Mouse (Mus musculus) neural tube, embryonic 14.5 days (tissue): ENCODE measurements around the gene Borcs7. TPM values are rescaled to one million over a fixed set of nuclear protein-coding genes. Genes with fewer than 3 reads are reported as not detected.
"Not testable (repeated sequence)": the region's sequence is repeated elsewhere in the genome, so short reads cannot be mapped to it uniquely, and the experiment has no call there.

ENCODE experiments used
- ATAC-seq: fragments of 200-750 bp; cut with Nextera tagmentation; 2 replicates; pipeline ENCODE4 v1.8.0; 2017; ENCODE audit warnings: low read depth, mild to moderate bottlenecking, moderate TSS enrichment, moderate library complexity
- H3K27ac ChIP-seq: fragments of 300-500 bp; sonication (generic); 2 replicates; pipeline ENCODE4 v1.5.1; 2014; ENCODE audit warnings: low read depth, mild to moderate bottlenecking, control low read depth, low read length, moderate library complexity, mixed read lengths
- H3K27me3 ChIP-seq: fragments of 300-500 bp; sonication (generic); 2 replicates; pipeline ENCODE4 v1.6.1; 2014; ENCODE audit warnings: low read length; ENCODE audit not compliant: control insufficient read depth, insufficient read depth
- H3K36me3 ChIP-seq: fragments of 300-500 bp; sonication (generic); 2 replicates; pipeline ENCODE4 v1.6.1; 2014; ENCODE audit warnings: low read length, mixed read lengths; ENCODE audit not compliant: control insufficient read depth, insufficient read depth
- H3K4me1 ChIP-seq: fragments of 300-500 bp; sonication (generic); 2 replicates; pipeline ENCODE4 v1.6.1; 2014; ENCODE audit warnings: low read length; ENCODE audit not compliant: control insufficient read depth, insufficient read depth
- H3K4me2 ChIP-seq: fragments of 300-500 bp; sonication (generic); 2 replicates; pipeline ENCODE4 v1.6.1; 2014; ENCODE audit warnings: mild to moderate bottlenecking, low read depth, low read length, control low read depth
- H3K4me3 ChIP-seq: fragments of 300-500 bp; sonication (generic); 2 replicates; pipeline ENCODE4 v1.5.1; 2014; ENCODE audit warnings: low read depth, low read length, control low read depth, mixed read lengths
- H3K9ac ChIP-seq: fragments of 300-500 bp; sonication (generic); replicated peaks from 2 replicates; pipeline ENCODE4 v1.6.1; 2014; ENCODE audit warnings: low read depth, mild to moderate bottlenecking, control low read depth, low read length, mixed read lengths
- H3K9me3 ChIP-seq: fragments of 300-500 bp; sonication (generic); 2 replicates; pipeline ENCODE4 v1.6.1; 2016; ENCODE audit warnings: low read length; ENCODE audit not compliant: control insufficient read depth
- WGBS: fragments of 180-500 bp; shearing (Covaris S2); extraction: QIAGEN DNeasy Blood & Tissue Kit; methylation state at CpG from one replicate; pipeline ENCODE4 v1.1.7; 2014; 5-methylcytosine and 5-hydroxymethylcytosine counted together
- polyA plus RNA-seq: library from polyadenylated mRNA; unstranded; fragments of >200 nt; fragmentation: Nextera tagmentation; extraction: Ambion mirVana; gene quantifications from 2 replicates; pipeline ENCODE4 v1.2.1, GENCODE M21; 2014

Borcs7 gene
- polyA plus RNA-seq, 1 experiment from 2014 or later: 28.2 TPM

- ATAC-seq: no peak
- H3K4me1 ChIP-seq: no peaks in the 10 kb centered on the region
- H3K27ac ChIP-seq: no peak overlapping the region
- no peak overlapping the region for H3K4me2 ChIP-seq
- H3K9ac ChIP-seq: no peak overlapping the region
- no peak overlapping the region for H3K4me3 ChIP-seq
- H3K27me3 ChIP-seq: no peaks in the 10 kb centered on the region
- H3K36me3 ChIP-seq: no peaks in the 10 kb centered on the region
- WGBS: 92% methylated on average over 4 of the region's 4 CpGs
- no peaks in the 10 kb centered on the region for H3K9me3 ChIP-seq
Observed at GRCm38 (mm10) chr19:46718150-46718549, 28.4 kb downstream of the Borcs7 start.

- H3K4me2 ChIP-seq: no peak overlapping the region
- no peaks in the 10 kb centered on the region for H3K9me3 ChIP-seq
- H3K4me3 ChIP-seq: no peak overlapping the region
- no peak overlapping the region for H3K27ac ChIP-seq
- H3K4me1 ChIP-seq: peaks cover 3% of the 10 kb centered on the region; the same call in 1 of the 2 replicates
- no peak for ATAC-seq
- H3K36me3 ChIP-seq: no peaks in the 10 kb centered on the region; the same call in 1 of the 2 replicates
- WGBS: 68% methylated on average over 11 of the region's 11 CpGs
- H3K9ac ChIP-seq: no peak overlapping the region
- H3K27me3 ChIP-seq: no peaks in the 10 kb centered on the region
Observed at GRCm38 (mm10) chr19:46724411-46724810, 34.7 kb downstream of the Borcs7 start.

DNA sequence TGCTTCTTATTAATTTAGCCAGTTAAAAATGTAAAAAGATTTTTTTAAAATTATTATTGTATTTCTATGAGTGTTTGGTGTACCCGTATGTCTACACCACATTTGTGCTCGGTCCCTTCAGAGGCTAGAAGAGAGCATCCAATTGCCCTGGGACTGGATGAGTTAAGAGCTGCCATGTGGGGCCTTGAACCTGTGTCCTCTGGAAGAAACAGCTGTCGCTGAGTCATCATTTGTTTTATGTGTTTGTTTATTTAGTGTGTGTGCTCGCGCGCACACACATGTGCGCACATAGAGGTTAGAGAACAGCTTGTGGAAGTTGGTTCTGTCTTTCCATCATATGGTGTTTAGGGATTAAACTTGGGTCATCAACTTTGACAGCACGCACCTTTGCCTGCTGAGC is 36.4 kb downstream of the Borcs7 start:
- Histone ChIP-seq H3K4me3 (no peak overlapping the region), H3K36me3 (no peaks in the 10 kb centered on the region; the same call in 1 of the 2 replicates), H3K9me3 (no peaks in the 10 kb centered on the region), H3K4me2 (no peak overlapping the region), H3K27ac (no peak overlapping the region), H3K27me3 (no peaks in the 10 kb centered on the region), H3K4me1 (peaks cover 3% of the 10 kb centered on the region; the same call in 1 of the 2 replicates), H3K9ac (no peak overlapping the region)
- no peak for ATAC-seq
- 93% methylated on average over 8 of the region's 8 CpGs for WGBS

DNA sequence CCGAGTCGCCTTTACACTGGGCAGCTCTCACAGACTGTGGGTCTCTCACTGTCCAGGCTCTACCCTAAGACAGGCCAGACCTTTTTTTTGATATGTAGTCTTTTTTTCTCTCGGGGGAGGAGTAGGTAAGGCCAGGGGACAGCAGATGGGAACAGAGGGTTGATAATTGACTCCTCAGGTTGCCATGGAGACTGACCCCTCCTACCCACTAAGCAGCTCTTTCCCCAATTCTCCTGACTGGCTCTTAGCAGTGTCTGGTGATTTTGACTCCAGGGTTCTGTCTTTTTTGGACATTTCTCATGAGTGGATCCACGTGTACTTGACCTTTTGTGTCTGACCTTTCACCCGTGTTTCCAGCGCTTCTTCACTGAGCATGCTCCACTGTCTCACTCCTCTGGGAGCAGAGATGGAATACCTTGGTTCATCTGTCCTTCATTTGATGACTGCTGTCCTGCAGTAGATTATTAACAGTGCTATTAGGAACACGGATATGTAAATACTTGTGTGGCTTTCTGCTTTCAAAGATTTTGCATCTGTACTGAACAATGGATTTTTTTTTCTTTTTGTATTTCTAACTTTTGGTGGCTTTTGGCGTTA is 37.5 kb downstream of the Borcs7 start:
- H3K4me1 ChIP-seq: peaks cover 3% of the 10 kb centered on the region; the same call in 1 of the 2 replicates
- no peak overlapping the region for H3K4me2 ChIP-seq
- no peak overlapping the region for H3K4me3 ChIP-seq
- H3K9ac ChIP-seq: no peak overlapping the region
- H3K27me3 ChIP-seq: no peaks in the 10 kb centered on the region
- ATAC-seq: no peak
- H3K9me3 ChIP-seq: no peaks in the 10 kb centered on the region
- H3K27ac ChIP-seq: no peak overlapping the region
- whole genome bisulfite sequencing: 33% methylated on average over 8 of the region's 8 CpGs
- H3K36me3 ChIP-seq: no peaks in the 10 kb centered on the region; the same call in 1 of the 2 replicates

DNA sequence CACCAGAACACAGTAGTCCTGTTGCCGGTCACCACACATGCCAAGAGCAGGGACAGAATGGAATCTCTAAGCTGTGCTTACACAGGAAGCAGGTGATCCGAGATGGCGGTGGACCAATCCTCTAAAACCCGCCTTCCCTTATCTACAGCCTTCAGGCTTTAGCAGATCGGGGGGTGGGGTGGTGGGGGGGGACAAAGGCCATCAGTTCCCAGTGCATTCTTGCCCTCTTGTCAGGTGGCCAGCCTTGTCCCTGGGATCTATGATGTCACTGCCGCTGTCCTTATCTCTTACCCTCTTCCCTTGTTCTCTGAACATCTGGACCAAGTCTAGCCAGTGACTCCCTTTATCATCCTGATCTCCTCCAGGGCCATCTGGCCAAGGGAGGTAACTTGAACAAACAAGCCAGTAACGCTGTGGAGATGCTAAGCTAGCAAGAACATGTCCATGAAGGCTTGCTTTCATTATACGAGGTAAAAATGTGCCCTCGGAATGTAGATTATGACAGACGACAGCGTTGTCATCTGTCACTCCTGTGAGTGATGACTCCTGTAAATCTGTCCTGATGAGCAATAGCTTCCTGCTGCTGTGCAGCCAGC is 38.3 kb downstream of the Borcs7 start:
- Histone ChIP-seq H3K36me3 (no peaks in the 10 kb centered on the region; the same call in 1 of the 2 replicates), H3K27me3 (no peaks in the 10 kb centered on the region), H3K9ac (no peak overlapping the region), H3K4me3 (no peak overlapping the region), H3K9me3 (no peaks in the 10 kb centered on the region), H3K4me1 (peaks cover 3% of the 10 kb centered on the region; the same call in 1 of the 2 replicates), H3K4me2 (no peak overlapping the region), H3K27ac (no peak overlapping the region)
- no peak for ATAC-seq
- 66% methylated on average over 11 of the region's 11 CpGs for WGBS

- Histone ChIP-seq H3K27me3 (no peaks in the 10 kb centered on the region), H3K4me3 (no peak overlapping the region), H3K36me3 (no peaks in the 10 kb centered on the region; the same call in 1 of the 2 replicates), H3K27ac (no peak overlapping the region), H3K9me3 (no peaks in the 10 kb centered on the region), H3K9ac (no peak overlapping the region), H3K4me1 (peaks cover 3% of the 10 kb centered on the region; the same call in 1 of the 2 replicates), H3K4me2 (no peak overlapping the region)
- ATAC-seq: no peak
- 74% methylated on average over 3 of the region's 3 CpGs for WGBS
Observed at GRCm38 (mm10) chr19:46728909-46729308, 39.2 kb downstream of the Borcs7 start.

- Histone ChIP-seq H3K27ac (no peak overlapping the region), H3K9ac (no peak overlapping the region), H3K36me3 (no peaks in the 10 kb centered on the region; the same call in 1 of the 2 replicates), H3K4me2 (no peak overlapping the region), H3K27me3 (no peaks in the 10 kb centered on the region), H3K4me1 (peaks cover 3% of the 10 kb centered on the region; the same call in 1 of the 2 replicates), H3K4me3 (no peak overlapping the region), H3K9me3 (no peaks in the 10 kb centered on the region)
- no peak for ATAC-seq
- WGBS: 74% methylated on average over 10 of the region's 10 CpGs
Observed at GRCm38 (mm10) chr19:46731351-46731750, 41.6 kb downstream of the Borcs7 start.

GRCm38 (mm10) chr19:46732673-46733072 is 43.0 kb downstream of the Borcs7 start:
- not testable (repeated sequence) for ATAC-seq
- 96% methylated on average over 5 of the region's 5 CpGs for WGBS

DNA sequence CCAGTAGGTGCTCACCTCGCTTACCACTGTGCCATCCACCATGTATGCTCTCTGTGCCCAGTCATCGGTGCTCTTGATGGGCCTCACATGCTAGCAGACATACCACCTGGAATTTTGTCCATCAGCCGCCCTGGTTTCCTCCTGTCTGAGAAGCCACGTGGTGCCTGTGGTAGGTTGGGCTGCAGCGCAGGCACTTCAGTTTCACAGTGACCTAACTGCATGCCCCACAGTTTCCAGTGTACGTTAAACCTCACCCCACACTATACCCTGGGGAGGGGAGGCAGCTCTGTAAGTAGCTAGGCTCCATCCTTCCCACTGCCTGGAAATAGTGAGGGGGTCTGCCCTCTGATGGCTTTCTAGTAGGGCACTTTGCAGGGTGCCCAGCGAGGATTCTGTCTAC is 43.9 kb downstream of the Borcs7 start:
- no peaks in the 10 kb centered on the region for H3K9me3 ChIP-seq
- H3K4me1 ChIP-seq: no peaks in the 10 kb centered on the region
- ATAC-seq: no peak
- H3K4me2 ChIP-seq: no peak overlapping the region
- no peak overlapping the region for H3K9ac ChIP-seq
- no peak overlapping the region for H3K4me3 ChIP-seq
- no peaks in the 10 kb centered on the region; the same call in 1 of the 2 replicates for H3K36me3 ChIP-seq
- H3K27me3 ChIP-seq: no peaks in the 10 kb centered on the region
- 90% methylated on average over 7 of the region's 7 CpGs for WGBS
- H3K27ac ChIP-seq: no peak overlapping the region

More at GRCm38 (mm10) chr19:46732673-46733072, 43.0 kb downstream of the Borcs7 start:
- not testable (repeated sequence) for H3K4me1 ChIP-seq, H3K9me3 ChIP-seq, H3K36me3 ChIP-seq, H3K27me3 ChIP-seq, H3K4me3 ChIP-seq, H3K27ac ChIP-seq, H3K9ac ChIP-seq, H3K4me2 ChIP-seq
